Mouse (Mus musculus) midbrain, embryonic 13.5 days (tissue): ENCODE results near the gene Mrpl44. TPM values are rescaled to one million over a fixed set of nuclear protein-coding genes. Genes with fewer than 3 reads are reported as not detected.

Experiments
- ATAC-seq: fragments of 200-750 bp; cut with Nextera tagmentation; 2 replicates; pipeline ENCODE4 v1.8.0; 2017; ENCODE audit warnings: mild to moderate bottlenecking, moderate TSS enrichment, moderate library complexity
- H3K27ac ChIP-seq: fragments of 300-500 bp; sonication (generic); 2 replicates; pipeline ENCODE4 v1.5.1; 2015; ENCODE audit warnings: inconsistent platforms, mild to moderate bottlenecking, moderate library complexity
- H3K27me3 ChIP-seq: fragments of 300-500 bp; sonication (generic); 2 replicates; pipeline ENCODE4 v1.6.1; 2015; ENCODE audit warnings: mild to moderate bottlenecking, inconsistent platforms
- H3K36me3 ChIP-seq: fragments of 300-500 bp; sonication (generic); 2 replicates; pipeline ENCODE4 v1.6.1; 2015; ENCODE audit warnings: mild to moderate bottlenecking, inconsistent platforms
- H3K4me1 ChIP-seq: fragments of 300-500 bp; sonication (generic); replicated peaks from 2 replicates; pipeline ENCODE4 v1.6.1; 2015; ENCODE audit warnings: inconsistent platforms
- H3K4me2 ChIP-seq: fragments of 300-500 bp; sonication (generic); replicated peaks from 2 replicates; pipeline ENCODE4 v1.6.1; 2015; ENCODE audit warnings: moderate library complexity, mild to moderate bottlenecking, inconsistent platforms
- H3K4me3 ChIP-seq: fragments of 300-500 bp; sonication (generic); replicated peaks from 2 replicates; pipeline ENCODE4 v1.5.1; 2015; ENCODE audit warnings: mild to moderate bottlenecking, inconsistent platforms
- H3K9ac ChIP-seq: fragments of 300-500 bp; sonication (generic); replicated peaks from 2 replicates; pipeline ENCODE4 v1.6.1; 2015; ENCODE audit warnings: mild to moderate bottlenecking, inconsistent platforms
- H3K9me3 ChIP-seq: fragments of 300-500 bp; sonication (generic); 2 replicates; pipeline ENCODE4 v1.6.1; 2016; ENCODE audit warnings: mild to moderate bottlenecking, inconsistent platforms
- WGBS: fragments of 180-500 bp; shearing (Covaris S2); methylation state at CpG from one replicate; pipeline ENCODE4 v1.1.7; 2015; 5-methylcytosine and 5-hydroxymethylcytosine counted together
- polyA plus RNA-seq: library from polyadenylated mRNA; unstranded; fragments of >200 nt; fragmentation: Nextera tagmentation; extraction: Ambion mirVana; gene quantifications from 2 replicates; pipeline ENCODE4 v1.2.1, GENCODE M21; 2015

Gene Mrpl44
- polyA plus RNA-seq, 1 experiment from 2014 or later, result 54.5 TPM

DNA sequence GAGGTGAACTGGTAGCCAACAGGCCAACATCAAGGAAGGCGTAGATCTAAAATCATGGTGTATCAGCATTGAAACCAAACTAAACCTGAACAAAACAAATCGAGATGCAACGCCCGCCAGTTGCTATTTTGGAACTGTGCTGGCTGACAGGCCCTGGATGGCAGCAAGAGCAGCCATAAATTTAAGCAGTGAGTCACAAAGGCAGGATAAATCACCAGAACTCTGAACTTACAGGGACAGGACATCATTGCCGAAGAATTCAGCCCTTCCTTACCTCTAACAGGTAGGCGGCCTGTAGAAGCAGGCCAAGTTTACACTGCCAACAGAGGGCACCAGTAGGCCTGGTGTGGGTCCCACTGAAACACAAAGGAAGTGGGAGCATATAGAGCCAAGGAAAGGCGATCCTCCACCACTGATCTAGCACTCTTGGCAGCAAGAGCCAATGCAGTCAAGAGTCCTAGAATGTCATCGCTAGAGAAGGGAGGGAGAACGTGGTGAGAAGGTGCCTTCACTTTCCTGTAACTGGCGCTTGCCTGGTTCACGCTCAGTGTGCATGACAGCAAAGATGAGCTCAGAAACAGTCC is 43.6 kb downstream of the Mrpl44 start:
- H3K4me2 ChIP-seq, result no peak overlapping the region
- no peak overlapping the region for H3K27ac ChIP-seq
- WGBS, result 93% methylated on average over 11 of the region's 11 CpGs
- no peaks in the 10 kb centered on the region for H3K4me1 ChIP-seq
- no peak overlapping the region for H3K9ac ChIP-seq
- H3K27me3 ChIP-seq, result no peaks in the 10 kb centered on the region
- no peak for ATAC-seq
- H3K9me3 ChIP-seq, result no peaks in the 10 kb centered on the region
- no peak overlapping the region for H3K4me3 ChIP-seq
- H3K36me3 ChIP-seq, result no peaks in the 10 kb centered on the region

DNA sequence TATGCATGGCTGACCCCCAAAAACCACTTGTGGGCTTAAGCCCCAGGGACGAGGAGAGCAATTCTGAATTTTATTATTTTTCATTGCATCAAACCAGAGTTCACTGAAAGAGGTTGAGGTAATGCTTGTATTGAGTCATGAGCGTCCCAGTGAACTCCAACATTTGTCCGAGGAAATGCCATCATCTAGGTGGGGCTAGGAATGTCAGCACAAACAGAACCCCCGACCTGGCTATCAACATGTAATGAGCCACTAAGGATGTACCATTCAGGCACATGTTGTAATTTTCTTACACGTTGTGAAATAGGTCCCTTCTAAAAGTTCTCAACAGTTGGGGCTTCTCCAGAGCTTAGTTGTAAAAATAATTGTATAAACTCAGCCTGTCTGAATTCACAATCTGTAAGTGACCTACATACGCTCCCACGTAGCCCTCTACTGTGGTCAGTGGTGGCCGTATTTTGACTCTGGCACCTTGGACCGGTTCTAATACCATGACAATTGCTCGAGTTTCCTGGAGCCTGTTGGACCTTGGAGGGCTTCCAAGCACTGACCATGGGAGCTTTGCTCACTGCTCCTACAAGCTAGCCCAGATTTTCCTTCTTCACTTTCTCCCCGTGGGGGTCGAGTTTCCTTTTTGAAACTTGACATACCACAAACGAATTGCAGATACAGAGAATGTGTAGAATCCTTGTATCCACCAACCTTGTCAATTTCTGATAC is 47.1 kb downstream of the Mrpl44 start:
- no peak for ATAC-seq
- Histone ChIP-seq H3K4me3 (no peak overlapping the region), H3K27me3 (no peaks in the 10 kb centered on the region), H3K9ac (no peak overlapping the region), H3K27ac (no peak overlapping the region), H3K9me3 (no peaks in the 10 kb centered on the region), H3K36me3 (no peaks in the 10 kb centered on the region), H3K4me1 (peaks cover 6% of the 10 kb centered on the region; the same call in 1 of the 2 replicates), H3K4me2 (no peak overlapping the region)
- WGBS, result 86% methylated on average over 13 of the region's 13 CpGs

DNA sequence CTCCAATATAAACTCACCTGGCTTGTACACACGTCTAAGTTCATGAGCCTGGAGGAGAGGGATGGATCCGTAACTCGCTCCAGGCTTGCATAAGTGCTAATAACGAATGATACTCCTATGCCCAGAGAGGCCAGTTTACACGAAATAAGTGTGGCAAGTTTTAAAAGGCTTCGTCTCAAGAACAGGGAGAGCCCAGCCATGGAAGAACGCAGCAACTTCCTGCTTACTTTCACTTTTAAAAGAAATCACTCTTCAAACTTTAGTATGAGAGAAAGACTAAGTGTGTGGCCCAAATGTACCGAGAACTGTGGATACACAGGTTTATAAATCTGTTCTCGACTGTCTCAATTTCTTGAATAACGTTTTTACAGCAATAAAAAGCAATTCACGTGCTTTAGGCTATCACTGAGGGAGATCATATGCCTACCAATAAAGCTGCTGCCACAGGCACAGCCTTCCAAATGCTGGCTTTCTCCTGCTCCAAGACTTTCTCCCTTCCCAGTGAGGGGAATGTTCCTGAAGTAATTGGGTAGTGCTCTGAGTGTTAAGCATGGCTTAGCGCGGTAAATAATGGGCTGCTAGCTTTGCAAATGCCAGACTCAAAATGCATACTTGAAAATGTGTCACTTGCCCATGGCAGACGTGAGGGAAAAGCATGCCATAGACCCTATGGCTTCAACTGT is 48.3 kb downstream of the Mrpl44 start:
- H3K27me3 ChIP-seq, result no peaks in the 10 kb centered on the region
- no peak overlapping the region for H3K27ac ChIP-seq
- 82% methylated on average over 14 of the region's 14 CpGs for WGBS
- H3K36me3 ChIP-seq, result no peaks in the 10 kb centered on the region
- ATAC-seq, result no peak
- H3K4me3 ChIP-seq, result no peak overlapping the region
- peaks cover 6% of the 10 kb centered on the region; the same call in 1 of the 2 replicates for H3K4me1 ChIP-seq
- no peaks in the 10 kb centered on the region for H3K9me3 ChIP-seq
- no peak overlapping the region for H3K9ac ChIP-seq
- H3K4me2 ChIP-seq, result no peak overlapping the region

Other genes starting within 250 kb of the Mrpl44 start
- 0.15 TPM in 1 of 2 replicates, not detected in the other for gene Ap1s3, start 104.0 kb upstream of the Mrpl44 start, polyA plus RNA-seq
- 113 and 118 TPM in 2 replicates for gene Wdfy1, start 125 bp downstream of the Mrpl44 start, polyA plus RNA-seq
- gene Serpine2, start 85.2 kb downstream of the Mrpl44 start, polyA plus RNA-seq, result 106 and 116 TPM in 2 replicates